Mouse (Mus musculus): ENCODE data around the gene Gp5. TPM values are rescaled to one million over a fixed set of nuclear protein-coding genes. Genes with fewer than 3 reads are reported as not detected.
"Not testable (repeated sequence)": the region's sequence is repeated elsewhere in the genome, so short reads cannot be mapped to it uniquely, and the experiment has no call there.

Gp5 gene
- under 1 TPM in 1 of 2 experiments, not detected in 1; 0.14 TPM for total RNA-seq (2021)
- long read RNA-seq, experiment 1, result 0 reads
- long read RNA-seq, experiment 2, result 0 reads

DNA sequence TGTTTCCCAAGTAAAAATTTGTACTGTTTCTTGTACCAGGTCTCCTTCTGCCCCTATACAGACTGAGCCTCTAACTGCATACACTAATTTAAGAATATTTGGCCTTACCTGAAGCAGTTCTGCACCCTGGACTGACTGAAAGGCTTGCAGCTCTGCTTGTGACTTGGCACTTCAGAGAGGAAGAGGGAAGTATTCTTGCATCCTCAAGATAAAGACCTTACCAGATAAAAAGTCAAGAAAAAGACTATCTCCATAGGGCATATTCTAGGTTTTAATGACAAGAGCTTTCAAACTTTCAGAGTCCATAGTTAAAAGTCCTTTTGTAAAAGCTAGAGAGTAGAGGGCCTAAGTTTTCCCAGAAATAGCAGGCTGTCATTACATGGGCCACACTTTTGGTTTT lies at the start of gene Gp5:
Gene Gp5, minus strand, starts transcription at position 133 of the 400 bp plus-strand sequence.
- no peak for DNase-seq
- intact Hi-C loops (cut with DNase I; ENCODE audit: low total_unique reads), result no loop called here

GRCm38 (mm10) chr16:30353489-30353888 lies 42.9 kb upstream of the Gp5 start:
- intact Hi-C loops (cut with DNase I; ENCODE audit: low total_unique reads); DNase-seq: not testable (repeated sequence)

DNA sequence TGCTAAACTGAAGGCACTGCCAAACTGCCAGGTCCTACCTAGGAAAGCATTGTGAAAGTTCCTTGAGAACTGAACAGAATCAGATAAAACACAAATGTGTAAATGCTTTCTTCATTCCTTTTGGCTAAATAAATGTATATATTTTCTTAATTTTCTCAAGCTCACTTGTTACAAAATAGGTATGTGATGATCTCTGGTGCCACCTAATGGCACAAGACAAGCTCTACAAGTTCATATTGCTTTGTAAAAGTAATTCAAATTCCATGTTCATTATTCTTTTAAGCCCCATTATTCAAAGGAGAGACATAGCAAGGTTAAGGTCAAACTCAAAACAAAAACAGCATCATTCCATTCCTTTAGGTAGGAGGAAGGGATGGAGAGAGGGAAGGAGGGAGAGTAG lies 3.7 kb upstream of the Gp5 start:
- intact Hi-C loops (cut with DNase I; ENCODE audit: low total_unique reads), result loop anchor here (2.0 kb wide), 1 partner anchor 59 kb away; no protein-coding TSS in a partner anchor
- DNase-seq, result no peak

- intact Hi-C loops (cut with DNase I; ENCODE audit: low total_unique reads), result no loop called here
- no peak for DNase-seq
Measured at GRCm38 (mm10) chr16:30310171-30310515, 436 bp downstream of the Gp5 start.

DNA sequence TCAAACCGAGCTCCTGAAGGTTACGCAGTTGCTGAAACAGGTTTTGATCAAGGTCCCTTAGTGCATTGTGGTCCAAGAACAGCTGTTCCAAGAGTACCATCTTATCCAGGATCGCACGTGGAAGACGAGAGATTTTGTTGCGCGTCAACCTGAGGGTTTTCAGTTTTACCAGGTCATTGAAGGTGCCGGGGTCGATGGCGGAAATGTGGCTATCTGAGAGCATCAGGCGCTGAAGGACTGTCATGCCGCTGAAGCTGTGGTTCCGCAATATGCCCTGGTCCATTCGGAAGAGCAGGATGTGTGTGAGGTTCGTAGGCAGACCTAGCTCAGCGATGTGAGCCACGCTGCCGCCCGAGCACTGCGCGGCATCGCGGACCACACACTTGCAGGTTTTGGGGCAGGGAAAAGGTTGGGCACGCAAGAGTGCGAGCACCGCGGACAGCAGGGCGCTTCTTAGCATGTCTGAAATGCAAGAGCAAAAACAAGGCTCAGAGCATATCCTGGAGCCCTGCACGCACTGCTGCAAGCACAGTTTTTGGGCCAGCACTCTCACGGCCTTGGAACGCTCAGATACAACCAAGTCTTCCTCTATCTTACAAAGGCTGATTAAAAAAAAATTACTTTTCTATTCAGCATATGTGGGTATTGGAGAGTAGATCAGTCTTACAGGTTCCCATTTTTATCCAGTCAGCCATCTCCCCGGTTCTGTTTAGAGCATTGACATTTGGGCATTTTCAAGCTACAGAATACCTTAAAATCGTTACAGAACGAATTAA lies 996 bp downstream of the Gp5 start:
- intact Hi-C loops (cut with DNase I; ENCODE audit: low total_unique reads), result no loop called here

GRCm38 (mm10) chr16:30308616-30309394 lies 1.8 kb downstream of the Gp5 start:
- no peak for DNase-seq
- intact Hi-C loops (cut with DNase I; ENCODE audit: low total_unique reads), result no loop called here

More for the DNA sequence above, 996 bp downstream of the Gp5 start:
- DNase-seq, result no peak

DNA sequence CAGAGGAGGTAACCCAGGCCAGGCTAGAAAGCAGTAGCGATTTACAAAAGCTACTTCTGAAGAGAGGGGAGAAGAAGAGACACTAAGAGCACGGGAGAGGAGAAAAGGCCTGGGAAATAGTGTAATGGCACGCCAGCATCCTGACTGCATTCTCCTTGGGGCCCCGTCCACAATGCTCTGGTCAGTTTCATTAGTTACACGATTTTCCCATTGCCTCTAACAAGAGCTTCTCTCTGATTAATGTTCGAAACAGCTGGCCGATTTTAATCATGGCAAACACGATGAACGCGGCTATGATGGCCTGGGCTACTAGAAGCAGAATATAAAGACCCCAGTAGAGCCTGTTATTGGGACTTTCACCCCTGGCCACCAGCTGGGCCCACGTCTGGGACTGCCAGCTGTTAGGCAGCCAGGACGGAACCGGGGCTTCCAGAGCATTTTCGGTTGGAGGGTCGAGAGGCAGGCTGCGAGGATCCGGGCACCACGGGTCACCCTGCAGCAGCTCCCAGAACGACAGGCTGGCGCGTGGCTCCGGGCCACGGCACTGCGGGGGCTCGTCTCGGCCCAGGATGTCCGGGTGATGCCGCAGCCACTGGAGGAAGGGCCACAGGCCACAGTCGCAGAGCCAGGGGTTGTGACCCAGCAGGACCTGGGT lies 2.5 kb downstream of the Gp5 start:
- no peak for DNase-seq
- intact Hi-C loops (cut with DNase I; ENCODE audit: low total_unique reads), result no loop called here

- intact Hi-C loops (cut with DNase I; ENCODE audit: low total_unique reads), result no loop called here
- DNase-seq, result no peak
Measured at GRCm38 (mm10) chr16:30307306-30307705, 3.3 kb downstream of the Gp5 start.

GRCm38 (mm10) chr16:30306102-30306501 lies 4.5 kb downstream of the Gp5 start:
- DNase-seq, result no peak
- intact Hi-C loops (cut with DNase I; ENCODE audit: low total_unique reads), result no loop called here

- intact Hi-C loops (cut with DNase I; ENCODE audit: low total_unique reads), result no loop called here
Measured at GRCm38 (mm10) chr16:30304236-30304635, 6.3 kb downstream of the Gp5 start.

GRCm38 (mm10) chr16:30303411-30303810 lies 7.2 kb downstream of the Gp5 start:
- intact Hi-C loops (cut with DNase I; ENCODE audit: low total_unique reads), result no loop called here
- no peak for DNase-seq

More at GRCm38 (mm10) chr16:30304236-30304635, 6.3 kb downstream of the Gp5 start:
- DNase-seq, result no peak

DNA sequence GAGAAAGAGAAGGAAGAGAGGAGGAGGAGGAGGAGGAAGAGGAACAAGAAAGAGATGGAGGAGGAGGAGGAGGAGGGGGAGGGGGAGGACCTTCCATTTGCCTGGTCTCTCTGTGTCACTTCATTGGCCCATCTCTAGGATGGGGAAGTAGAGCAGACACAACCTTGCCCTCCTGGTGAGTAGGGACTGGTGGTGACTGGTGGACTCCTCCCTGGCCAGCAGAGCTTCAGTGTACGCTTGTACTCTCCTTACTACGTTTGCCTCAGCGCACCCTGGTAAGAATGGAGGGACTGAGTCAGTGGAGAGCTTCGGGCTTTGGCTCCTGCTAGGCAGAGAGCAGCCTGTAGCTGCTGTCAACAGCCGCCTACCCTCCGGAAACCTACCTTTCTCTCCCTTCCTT lies 7.9 kb downstream of the Gp5 start:
- no peak for DNase-seq
- intact Hi-C loops (cut with DNase I; ENCODE audit: low total_unique reads), result no loop called here

DNA sequence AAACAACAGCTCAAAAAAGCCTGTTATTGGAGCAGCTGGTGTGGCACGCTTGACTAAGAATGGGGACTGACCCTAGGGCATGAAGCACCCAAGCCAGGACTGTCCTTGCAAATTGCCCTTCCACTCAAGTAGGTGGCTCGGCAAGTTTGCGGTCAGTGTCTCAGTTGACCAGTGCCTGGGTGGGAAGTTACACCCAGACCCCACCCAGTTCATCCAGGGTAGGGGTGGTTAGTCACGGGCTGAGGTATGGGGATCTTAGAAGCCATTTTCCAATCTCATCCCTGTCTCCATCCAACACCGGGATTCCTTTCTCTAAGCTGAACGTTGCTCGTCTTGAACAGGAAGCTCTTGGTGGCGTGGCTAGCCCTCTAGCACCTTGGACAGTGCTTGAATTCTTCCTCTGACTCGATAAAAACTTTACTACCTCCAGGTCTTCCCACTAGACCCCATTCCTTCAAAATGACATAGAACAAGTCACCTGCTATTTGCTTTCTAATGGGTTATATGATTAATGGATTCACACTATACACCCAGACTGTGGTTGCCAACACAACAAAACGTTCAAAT lies 10.8 kb downstream of the Gp5 start:
- intact Hi-C loops (cut with DNase I; ENCODE audit: low total_unique reads), result no loop called here
- no peak for DNase-seq

DNA sequence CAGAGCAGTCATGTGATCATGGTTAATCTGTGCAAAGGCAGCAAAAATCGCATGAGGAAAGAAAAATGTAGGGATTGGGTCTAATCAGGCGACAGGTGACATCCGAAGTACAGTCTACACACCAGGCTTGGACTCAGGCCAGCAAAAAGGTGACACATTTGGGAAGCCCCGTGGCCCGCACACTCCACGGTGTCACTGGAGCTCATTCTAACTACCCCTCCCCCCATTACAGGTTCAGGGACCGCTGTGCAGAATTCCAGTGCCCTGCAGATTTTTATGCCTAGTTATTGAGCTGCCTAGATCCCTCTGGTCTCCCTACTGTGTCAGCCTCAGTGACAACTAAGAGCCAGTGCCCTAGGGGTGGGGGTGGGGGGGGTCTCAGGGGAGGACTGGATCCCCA lies 13.1 kb downstream of the Gp5 start:
- intact Hi-C loops (cut with DNase I; ENCODE audit: low total_unique reads), result no loop called here
- no peak for DNase-seq

GRCm38 (mm10) chr16:30296601-30297275 lies 13.8 kb downstream of the Gp5 start:
- no peak for DNase-seq
- intact Hi-C loops (cut with DNase I; ENCODE audit: low total_unique reads), result no loop called here

DNA sequence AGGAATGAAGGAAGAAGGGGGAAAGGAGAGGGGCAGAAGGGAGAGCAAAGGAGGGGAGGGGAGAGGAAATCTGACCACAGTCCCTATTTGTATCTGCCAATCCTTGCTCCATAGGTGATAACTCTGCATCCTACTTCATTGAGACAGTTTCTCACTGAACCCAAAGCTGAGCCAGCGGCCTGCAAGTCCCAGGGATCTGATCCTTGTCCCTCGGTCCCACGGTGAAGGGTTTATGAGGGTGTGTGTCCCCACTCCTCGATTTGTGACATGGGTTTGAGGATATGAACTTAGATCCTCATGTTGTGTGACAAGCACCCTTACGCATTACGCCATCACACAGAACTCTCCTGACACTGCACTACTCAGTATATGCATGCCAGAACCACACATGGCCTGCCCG lies 15.5 kb downstream of the Gp5 start:
- DNase-seq, result no peak
- intact Hi-C loops (cut with DNase I; ENCODE audit: low total_unique reads), result no loop called here

- no peak for DNase-seq
- intact Hi-C loops (cut with DNase I; ENCODE audit: low total_unique reads), result no loop called here
Measured at GRCm38 (mm10) chr16:30290436-30290835, 20.1 kb downstream of the Gp5 start.

GRCm38 (mm10) chr16:30285701-30286100 lies 24.9 kb downstream of the Gp5 start:
- DNase-seq, result no peak
- intact Hi-C loops (cut with DNase I; ENCODE audit: low total_unique reads), result no loop called here

DNA sequence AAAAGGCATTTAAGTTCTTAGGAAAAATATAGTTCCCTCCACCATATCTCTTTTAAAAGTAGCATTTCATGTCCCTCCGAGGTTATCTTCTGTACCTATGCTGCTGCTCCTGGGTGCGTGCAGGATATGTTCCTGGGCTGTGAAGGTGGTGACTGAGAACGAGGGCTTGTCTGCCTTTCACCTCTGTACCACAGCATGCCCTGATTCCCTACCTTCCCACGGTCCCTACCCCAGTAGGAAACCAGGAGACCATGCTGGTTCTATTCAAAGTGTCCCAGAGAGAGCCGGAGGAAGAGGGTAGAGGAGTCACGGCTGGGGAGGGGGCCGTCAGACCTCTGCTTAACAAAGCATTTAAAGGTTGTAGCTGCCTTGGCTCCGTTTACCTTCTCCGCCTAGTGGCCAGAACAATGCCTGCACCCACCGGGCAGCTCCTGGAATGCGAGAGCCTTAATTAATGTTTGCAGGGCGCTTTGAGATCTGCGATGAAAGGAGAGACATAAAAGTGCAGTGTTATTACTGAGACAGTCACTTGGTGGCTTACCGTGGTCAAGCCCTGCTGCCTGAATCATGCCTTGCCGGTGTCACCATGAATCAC lies 26.7 kb downstream of the Gp5 start:
- peak; percentile 28 for DNase-seq

More for the DNA sequence above, 26.7 kb downstream of the Gp5 start:
- intact Hi-C loops (cut with DNase I; ENCODE audit: low total_unique reads), result no loop called here

Data from gastrocnemius, postnatal 14 days (tissue).